In the genomic region with DNA sequence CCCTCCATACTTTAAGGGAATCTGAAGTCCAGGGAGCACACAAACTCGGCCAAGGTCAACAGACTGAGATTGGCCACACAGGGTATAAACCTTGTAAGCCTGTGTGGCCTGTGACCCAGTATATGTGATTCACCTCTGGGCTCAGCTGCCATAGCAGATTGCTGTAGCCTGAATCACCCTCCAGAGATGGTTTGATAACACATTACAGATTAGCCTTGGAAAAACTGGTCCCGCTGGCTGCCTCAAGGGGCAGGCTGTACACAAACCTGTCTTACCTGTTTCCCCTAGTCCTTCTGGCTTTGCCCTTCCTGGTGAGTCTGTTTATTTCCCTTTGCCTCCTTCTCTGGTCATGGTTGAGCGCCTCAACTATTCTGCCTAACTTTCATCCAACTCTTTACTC, we compare ENCODE assay signal across 14 mouse cellular contexts.
DNase-seq lines count a peak whose midpoint lies in the region; ATAC-seq and TF ChIP-seq lines count a peak whose summit lies in the region.
"Had no signal": no experiment of that assay in that cellular context is flagged by ENCODE, and none has a peak within 500 bp of the region (broad histone marks: within the 10 kb centered on the region; RNA-seq: fewer than 3 reads in every experiment).

No protein-coding gene starts in this region.

- no peak overlapping the region for H3K4me2 ChIP-seq in kidney, embryonic 15.5 days
- H3K4me2 ChIP-seq in midbrain, postnatal 0 days (ENCODE audit: low read depth, low read length, poor library complexity, severe bottlenecking) = no peak overlapping the region

- no peak overlapping the region for H3K4me3 ChIP-seq in embryonic facial prominence, embryonic 10.5 days
- no peak overlapping the region for H3K4me3 ChIP-seq in kidney, embryonic 15.5 days (replicated peaks)
- no peak overlapping the region for H3K4me3 ChIP-seq in left cerebral cortex, adult 2 months
- no peak overlapping the region for H3K4me3 ChIP-seq in midbrain, embryonic 10.5 days
- no peak overlapping the region for H3K4me3 ChIP-seq in midbrain, postnatal 0 days (ENCODE audit: low read depth, low read length)
- H3K4me3 ChIP-seq: erythroblast, embryonic 14.5 days; limb, embryonic 10.5 days had no signal

- peak; percentile 65 for DNase-seq in adrenal gland, adult 2 months
- DNase-seq in embryonic facial prominence, embryonic 10.5 days (ENCODE audit: low spot score) = peak; percentile 10
- DNase-seq in lung, postnatal 36 days = peak; percentile 9
- no peak for DNase-seq in left cerebral cortex, adult 2 months (ENCODE audit: extremely low spot score in 1 of 2, low spot score in 2 of 2)
- DNase-seq in midbrain, embryonic 10.5 days (ENCODE audit: low spot score) = no peak
- DNase-seq in midbrain, postnatal 0 days (ENCODE audit: low spot score) = no peak
- no peak for DNase-seq in right cerebral cortex, adult 18-20 months
- DNase-seq: cerebellum, adult 18-20 months; gastrocnemius, postnatal 14 days had no signal

- no peak for TF ChIP-seq CTCF in left cerebral cortex, adult 2 months (IDR thresholded peaks at IDR 0.05)
- TF ChIP-seq CTCF in midbrain, postnatal 0 days (IDR thresholded peaks at IDR 0.05) = no peak

- 77% methylated on average over 3 of the region's 3 CpGs for WGBS in embryonic facial prominence, embryonic 10.5 days
- 67% methylated on average over 3 of the region's 3 CpGs for WGBS in kidney, embryonic 15.5 days
- 81% methylated on average over 3 of the region's 3 CpGs for WGBS in midbrain, embryonic 10.5 days
- 83% methylated on average over 3 of the region's 3 CpGs for WGBS in midbrain, postnatal 0 days

- no peak overlapping the region for H3K27ac ChIP-seq in embryonic facial prominence, embryonic 10.5 days (replicated peaks)
- peak overlapping the region; percentile 68 for H3K27ac ChIP-seq in kidney, embryonic 15.5 days
- H3K27ac ChIP-seq in left cerebral cortex, adult 2 months = no peak overlapping the region
- no peak overlapping the region for H3K27ac ChIP-seq in midbrain, embryonic 10.5 days (replicated peaks)
- no peak overlapping the region for H3K27ac ChIP-seq in midbrain, postnatal 0 days (ENCODE audit: low read depth, low read length)
- H3K27ac ChIP-seq: limb, embryonic 10.5 days; macrophage had no signal

- intact Hi-C loops in left cerebral cortex, adult 2 months (cut with DNase I) = no loop called here

- H3K36me3 ChIP-seq in embryonic facial prominence, embryonic 10.5 days (replicated peaks) = no peaks in the 10 kb centered on the region
- no peaks in the 10 kb centered on the region for H3K36me3 ChIP-seq in kidney, embryonic 15.5 days
- H3K36me3 ChIP-seq in midbrain, embryonic 10.5 days = no peaks in the 10 kb centered on the region
- no peaks in the 10 kb centered on the region for H3K36me3 ChIP-seq in midbrain, postnatal 0 days (ENCODE audit: insufficient read depth, low read length)
- H3K36me3 ChIP-seq: G1E; limb, embryonic 10.5 days had no signal

- peak; percentile 93 for ATAC-seq in kidney, embryonic 15.5 days (replicated peaks; ENCODE audit: low FRiP score)
- no peak for ATAC-seq in midbrain, postnatal 0 days (ENCODE audit: low FRiP score)

- no peak overlapping the region for H3K9ac ChIP-seq in kidney, embryonic 15.5 days
- H3K9ac ChIP-seq in midbrain, postnatal 0 days (replicated peaks; ENCODE audit: low read length, poor library complexity, severe bottlenecking) = no peak overlapping the region

- H3K27me3 ChIP-seq in embryonic facial prominence, embryonic 10.5 days (replicated peaks; ENCODE audit: low read depth, poor library complexity, severe bottlenecking) = no peaks in the 10 kb centered on the region
- H3K27me3 ChIP-seq in kidney, embryonic 15.5 days = no peaks in the 10 kb centered on the region
- no peaks in the 10 kb centered on the region for H3K27me3 ChIP-seq in midbrain, embryonic 10.5 days (ENCODE audit: low read depth, poor library complexity, severe bottlenecking)
- H3K27me3 ChIP-seq in midbrain, postnatal 0 days (ENCODE audit: insufficient read depth, low read length) = no peaks in the 10 kb centered on the region

- no peaks in the 10 kb centered on the region for H3K9me3 ChIP-seq in embryonic facial prominence, embryonic 10.5 days
- no peaks in the 10 kb centered on the region for H3K9me3 ChIP-seq in kidney, embryonic 15.5 days (replicated peaks)
- H3K9me3 ChIP-seq in midbrain, embryonic 10.5 days (replicated peaks) = no peaks in the 10 kb centered on the region
- no peaks in the 10 kb centered on the region for H3K9me3 ChIP-seq in midbrain, postnatal 0 days (ENCODE audit: low read length)
- H3K9me3 ChIP-seq: G1E; limb, embryonic 10.5 days had no signal

- H3K4me1 ChIP-seq in embryonic facial prominence, embryonic 10.5 days = no peaks in the 10 kb centered on the region
- no peaks in the 10 kb centered on the region for H3K4me1 ChIP-seq in kidney, embryonic 15.5 days
- no peaks in the 10 kb centered on the region for H3K4me1 ChIP-seq in midbrain, embryonic 10.5 days
- H3K4me1 ChIP-seq in midbrain, postnatal 0 days (ENCODE audit: insufficient read depth, low read length) = no peaks in the 10 kb centered on the region
- H3K4me1 ChIP-seq: limb, embryonic 10.5 days had no signal

Comparison
In these comparisons a context has a peak if more than half of its experiments do, and no peak if none do; other contexts are left out.
1. DNase-seq: peak in adrenal gland, adult 2 months (single experiment), embryonic facial prominence, embryonic 10.5 days (single experiment) and lung, postnatal 36 days (single experiment); none in left cerebral cortex, adult 2 months (0 of 2), midbrain, embryonic 10.5 days (single experiment), midbrain, postnatal 0 days (single experiment) and right cerebral cortex, adult 18-20 months (single experiment).